16 mouse cellular contexts compared by ENCODE assay signal in genomic region chr13:30074517-30075064, GRCm38 (mm10).
"Had no signal": no experiment of that assay in that cellular context is flagged by ENCODE, and none has a peak within 500 bp of the region (broad histone marks: within the 10 kb centered on the region; RNA-seq: fewer than 3 reads in every experiment).

No protein-coding gene starts in this region.

- ATAC-seq: liver, postnatal 0 days; lung, postnatal 0 days; midbrain, embryonic 15.5 days had no signal

- H3K9ac ChIP-seq: kidney, embryonic 15.5 days; limb, embryonic 12.5 days; liver, embryonic 13.5 days; liver, postnatal 0 days; midbrain, embryonic 15.5 days had no signal

- H3K9me3 ChIP-seq: kidney, embryonic 15.5 days; limb, embryonic 12.5 days; liver, embryonic 13.5 days; midbrain, embryonic 15.5 days had no signal

- H3K4me2 ChIP-seq: kidney, embryonic 15.5 days; limb, embryonic 12.5 days; liver, embryonic 13.5 days; midbrain, embryonic 11.5 days; midbrain, embryonic 15.5 days had no signal

- H3K36me3 ChIP-seq: kidney, embryonic 15.5 days; limb, embryonic 12.5 days; liver, embryonic 13.5 days; midbrain, embryonic 15.5 days had no signal

- H3K4me3 ChIP-seq: kidney, embryonic 15.5 days; layer of hippocampus, adult 2 months; limb, embryonic 12.5 days; liver, embryonic 13.5 days; megakaryocyte, embryonic 14.5 days; midbrain, embryonic 15.5 days had no signal

- DNase-seq: kidney, adult 11 months; kidney, postnatal 25 days; liver; liver, embryonic 13.5 days; liver, postnatal 0 days; right cerebral cortex, postnatal 25 days; thymus, adult 2 months; thymus, postnatal 25 days had no signal

- H3K27me3 ChIP-seq: kidney, embryonic 15.5 days; limb, embryonic 12.5 days; liver, embryonic 13.5 days; midbrain, embryonic 15.5 days had no signal

- H3K4me1 ChIP-seq: kidney, embryonic 15.5 days; limb, embryonic 12.5 days; liver, embryonic 13.5 days; midbrain, embryonic 15.5 days had no signal

- H3K27ac ChIP-seq: kidney, embryonic 15.5 days; layer of hippocampus, adult 2 months; limb, embryonic 12.5 days; liver, embryonic 13.5 days; macrophage; midbrain, embryonic 15.5 days had no signal
